Mouse (Mus musculus) neural tube, embryonic 11.5 days (tissue): Measurements from ENCODE around the gene 9130019O22Rik. TPM values are rescaled to one million over a fixed set of nuclear protein-coding genes. Genes with fewer than 3 reads are reported as not detected.
"Not testable (repeated sequence)": the region's sequence is repeated elsewhere in the genome, so short reads cannot be mapped to it uniquely, and the experiment has no call there.

Experiments
- ATAC-seq: fragments of 200-750 bp; cut with Nextera tagmentation; 2 replicates; pipeline ENCODE4 v1.8.0; 2017; ENCODE audit warnings: moderate number of reproducible peaks, mild to moderate bottlenecking, moderate TSS enrichment, moderate library complexity; ENCODE audit not compliant: insufficient read depth, low FRiP score, low TSS enrichment
- DNase-seq: peaks from one replicate; pipeline ENCODE4 v3.0.0-alpha.2; 2015; ENCODE audit warnings: low spot score
- H3K27ac ChIP-seq: fragments of 300-500 bp; sonication (generic); 2 replicates; pipeline ENCODE4 v1.5.1; 2014; ENCODE audit warnings: low read depth, mild to moderate bottlenecking, low read length
- H3K27me3 ChIP-seq: fragments of 300-500 bp; sonication (generic); 2 replicates; pipeline ENCODE4 v1.6.1; 2014; ENCODE audit warnings: mild to moderate bottlenecking, low read length, mixed read lengths; ENCODE audit not compliant: control insufficient read depth, insufficient read depth
- H3K36me3 ChIP-seq: fragments of 300-500 bp; sonication (generic); 2 replicates; pipeline ENCODE4 v1.6.1; 2014; ENCODE audit warnings: mild to moderate bottlenecking, low read length, moderate library complexity, mixed read lengths; ENCODE audit not compliant: control insufficient read depth, insufficient read depth
- H3K4me1 ChIP-seq: fragments of 300-500 bp; sonication (generic); 2 replicates; pipeline ENCODE4 v1.6.1; 2014; ENCODE audit warnings: low read length, mixed read lengths; ENCODE audit not compliant: control insufficient read depth, insufficient read depth
- H3K4me2 ChIP-seq: fragments of 300-500 bp; sonication (generic); 2 replicates; pipeline ENCODE4 v1.6.1; 2014; ENCODE audit warnings: low read depth, mild to moderate bottlenecking, moderate library complexity
- H3K4me3 ChIP-seq: fragments of 300-500 bp; sonication (generic); 2 replicates; pipeline ENCODE4 v1.5.1; 2014; ENCODE audit warnings: low read depth, low read length
- H3K9ac ChIP-seq: fragments of 300-500 bp; sonication (generic); 2 replicates; pipeline ENCODE4 v1.6.1; 2014; ENCODE audit warnings: mild to moderate bottlenecking, low read length
- H3K9me3 ChIP-seq: fragments of 300-500 bp; sonication (generic); 2 replicates; pipeline ENCODE4 v1.6.1; 2016; ENCODE audit warnings: low read length; ENCODE audit not compliant: control insufficient read depth
- whole genome bisulfite sequencing: fragments of 180-500 bp; shearing (Covaris S2); extraction: QIAGEN DNeasy Blood & Tissue Kit; methylation state at CpG from one replicate; pipeline ENCODE4 v1.1.7; 2014; 5-methylcytosine and 5-hydroxymethylcytosine counted together
- polyA plus RNA-seq: library from polyadenylated mRNA; unstranded; fragments of >200 nt; fragmentation: Nextera tagmentation; extraction: Ambion mirVana; gene quantifications from 2 replicates; pipeline ENCODE4 v1.2.1, GENCODE M21; 2014

Gene 9130019O22Rik
- polyA plus RNA-seq, 1 experiment from 2014 or later, result 8.9 TPM

GRCm38 (mm10) chr7:127406002-127406987 is 19.3 kb upstream of the 9130019O22Rik start, which contains the start of gene Zfp764:
Zfp764 (minus strand) TSS chr7:127406822.
- DNase-seq (peak; percentile 86), ATAC-seq (peak; percentile 65; the same call in 1 of the 2 replicates)
- Histone ChIP-seq H3K4me2 (peak within 1 kb of the TSS; percentile 75), H3K4me3 (peak within 1 kb of the TSS; percentile 49), H3K9ac (peak within 1 kb of the TSS; percentile 79), H3K27ac (0 out of 2 replicates have a peak within 1 kb of the TSS, but pooled peaks have one; percentile 27)
- not testable (repeated sequence) for H3K36me3 ChIP-seq, H3K27me3 ChIP-seq, H3K4me1 ChIP-seq, H3K9me3 ChIP-seq
- 7% methylated on average over 40 of the region's 40 CpGs for WGBS

- not testable (repeated sequence) for H3K4me1 ChIP-seq, H3K27me3 ChIP-seq, H3K4me3 ChIP-seq, H3K4me2 ChIP-seq, H3K9ac ChIP-seq, ATAC-seq, H3K9me3 ChIP-seq, H3K36me3 ChIP-seq, H3K27ac ChIP-seq, DNase-seq
- WGBS, result 96% methylated on average over 6 of the region's 6 CpGs
Observed at GRCm38 (mm10) chr7:127404101-127404500, 17.1 kb upstream of the 9130019O22Rik start.

- no peak overlapping the region for H3K27ac ChIP-seq
- no peaks in the 10 kb centered on the region for H3K27me3 ChIP-seq
- no peak overlapping the region for H3K4me3 ChIP-seq
- ATAC-seq (no peak), DNase-seq (no peak)
- no peaks in the 10 kb centered on the region for H3K4me1 ChIP-seq
- WGBS, result 68% methylated on average over 2 of the region's 2 CpGs
- H3K9ac ChIP-seq, result no peak overlapping the region
- H3K4me2 ChIP-seq, result no peak overlapping the region
- H3K36me3 ChIP-seq, result no peaks in the 10 kb centered on the region
- H3K9me3 ChIP-seq, result no peaks in the 10 kb centered on the region
Observed at GRCm38 (mm10) chr7:127402980-127403379, 16.0 kb upstream of the 9130019O22Rik start.

- 65% methylated on average over 3 of the region's 3 CpGs for WGBS
- H3K4me1 ChIP-seq, result no peaks in the 10 kb centered on the region
- H3K36me3 ChIP-seq, result no peaks in the 10 kb centered on the region
- no peak overlapping the region for H3K27ac ChIP-seq
- ATAC-seq (no peak), DNase-seq (no peak)
- no peak overlapping the region for H3K9ac ChIP-seq
- no peaks in the 10 kb centered on the region for H3K27me3 ChIP-seq
- H3K9me3 ChIP-seq, result no peaks in the 10 kb centered on the region
- no peak overlapping the region for H3K4me2 ChIP-seq
- H3K4me3 ChIP-seq, result no peak overlapping the region
Observed at GRCm38 (mm10) chr7:127400355-127400754, 13.4 kb upstream of the 9130019O22Rik start.

- H3K27ac ChIP-seq, result no peak overlapping the region
- H3K27me3 ChIP-seq, result no peaks in the 10 kb centered on the region
- no peaks in the 10 kb centered on the region for H3K9me3 ChIP-seq
- peak overlapping the region; percentile 30; the same call in 1 of the 2 replicates for H3K9ac ChIP-seq
- 0 out of 2 replicates have a peak, but pooled peaks cover 2% of the 10 kb centered on the region for H3K36me3 ChIP-seq
- no peak for DNase-seq
- peak overlapping the region; percentile 39 for H3K4me2 ChIP-seq
- peak overlapping the region; percentile 61 for H3K4me3 ChIP-seq
- 25% methylated on average over 7 of the region's 7 CpGs for WGBS
- peaks cover 3% of the 10 kb centered on the region; the same call in 1 of the 2 replicates for H3K4me1 ChIP-seq
- ATAC-seq, result peak; percentile 39; the same call in 1 of the 2 replicates
Observed at GRCm38 (mm10) chr7:127393944-127394333, 7.0 kb upstream of the 9130019O22Rik start.

GRCm38 (mm10) chr7:127393157-127393943 is 6.4 kb upstream of the 9130019O22Rik start, which contains the start of gene E430018J23Rik:
E430018J23Rik (minus strand) TSS chr7:127393629.
- peak within 1 kb of the TSS; percentile 80 for H3K27ac ChIP-seq
- ATAC-seq, result peak; percentile 95
- 0 out of 2 replicates have a peak, but pooled peaks cover 2% of the 10 kb centered on the region for H3K36me3 ChIP-seq
- no peaks in the 10 kb centered on the region for H3K27me3 ChIP-seq
- peak; percentile 93 for DNase-seq
- H3K4me3 ChIP-seq, result peak within 1 kb of the TSS; percentile 61
- WGBS, result 0% methylated on average over 41 of the region's 45 CpGs
- no peaks in the 10 kb centered on the region for H3K9me3 ChIP-seq
- H3K9ac ChIP-seq, result peak within 1 kb of the TSS; percentile 84
- peaks cover 3% of the 10 kb centered on the region; the same call in 1 of the 2 replicates for H3K4me1 ChIP-seq
- H3K4me2 ChIP-seq, result peak within 1 kb of the TSS; percentile 73

- peak overlapping the region; percentile 61; the same call in 1 of the 2 replicates for H3K4me3 ChIP-seq
- DNase-seq, result no peak
- WGBS, result 92% methylated on average over 8 of the region's 8 CpGs
Observed at GRCm38 (mm10) chr7:127392251-127392824, 5.4 kb upstream of the 9130019O22Rik start.

GRCm38 (mm10) chr7:127391538-127391937 is 4.6 kb upstream of the 9130019O22Rik start:
- Histone ChIP-seq H3K36me3 (0 out of 2 replicates have a peak, but pooled peaks cover 2% of the 10 kb centered on the region), H3K27ac (no peak overlapping the region), H3K4me1 (peaks cover 3% of the 10 kb centered on the region; the same call in 1 of the 2 replicates), H3K9me3 (no peaks in the 10 kb centered on the region), H3K4me2 (no peak overlapping the region), H3K9ac (no peak overlapping the region), H3K4me3 (no peak overlapping the region), H3K27me3 (no peaks in the 10 kb centered on the region)
- ATAC-seq (no peak), DNase-seq (no peak)
- 95% methylated on average over 16 of the region's 16 CpGs for WGBS

More at GRCm38 (mm10) chr7:127392251-127392824, 5.4 kb upstream of the 9130019O22Rik start:
- 0 out of 2 replicates have a peak, but pooled peaks cover 2% of the 10 kb centered on the region for H3K36me3 ChIP-seq
- H3K27ac ChIP-seq, result no peak overlapping the region
- peaks cover 3% of the 10 kb centered on the region; the same call in 1 of the 2 replicates for H3K4me1 ChIP-seq
- no peak for ATAC-seq
- peak overlapping the region; percentile 73 for H3K4me2 ChIP-seq
- no peaks in the 10 kb centered on the region for H3K9me3 ChIP-seq
- no peaks in the 10 kb centered on the region for H3K27me3 ChIP-seq
- peak overlapping the region; percentile 84; the same call in 1 of the 2 replicates for H3K9ac ChIP-seq
